Mouse (Mus musculus): ENCODE results near the gene 5530401A14Rik.
A peak's percentile ranks its signal among the peaks of the same experiment; 100 is the strongest.

The 5530401A14Rik gene

DNA sequence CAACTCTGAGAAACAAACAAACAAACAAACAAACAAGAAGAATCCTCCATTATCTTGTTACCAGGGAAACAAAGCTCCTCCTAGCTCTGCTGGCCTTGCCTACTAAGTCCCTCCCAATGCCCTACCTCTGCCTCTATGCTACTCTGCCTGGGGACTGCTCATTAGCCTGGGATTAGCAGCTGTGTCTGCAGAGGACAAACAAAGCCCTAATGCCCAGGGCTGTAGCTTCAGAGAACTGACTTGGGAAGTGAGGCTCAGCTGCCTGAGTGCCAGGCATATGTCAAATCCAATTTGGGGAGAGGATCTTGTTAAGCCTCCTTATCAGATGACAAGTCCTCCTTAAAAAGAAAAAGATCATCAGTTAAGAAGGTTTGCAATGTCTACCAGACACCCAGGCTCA is 65.9 kb downstream of the 5530401A14Rik start:
- no peak for DNase-seq (ENCODE audit: low read depth, low spot score)

DNA sequence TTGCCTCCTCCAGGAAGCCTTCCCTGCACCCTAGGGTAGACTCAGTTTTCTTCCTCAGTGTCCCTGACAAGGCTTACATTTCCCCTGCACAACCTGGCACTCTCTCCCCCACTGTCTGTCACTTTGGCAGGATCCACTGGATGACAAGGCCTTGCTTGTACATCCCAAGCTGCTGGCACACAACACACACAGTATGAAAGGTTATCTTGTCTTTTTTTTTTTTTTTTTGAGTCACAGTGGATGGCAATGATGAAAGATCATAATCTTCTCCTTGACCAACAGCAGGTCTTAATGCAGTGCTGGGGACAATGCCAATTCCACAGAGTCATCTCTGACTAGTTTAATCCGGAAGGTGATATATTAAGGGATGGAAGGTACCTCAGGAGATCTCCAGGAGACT is 77.0 kb downstream of the 5530401A14Rik start:
- no peak for DNase-seq (ENCODE audit: low read depth, low spot score)

- peak; percentile 1 for DNase-seq (ENCODE audit: low read depth, low spot score)
These were observed 80.5 kb downstream of the 5530401A14Rik start for GRCm38 (mm10) chr11:81940988-81941387.

GRCm38 (mm10) chr11:81942167-81942566 is 81.7 kb downstream of the 5530401A14Rik start:
- DNase-seq (ENCODE audit: low read depth, low spot score), result no peak

Measured in CD4-positive, CD25-positive, alpha-beta regulatory T cell, adult 2 months (primary cell).